Mouse (Mus musculus): ENCODE data around the gene Dolk.

DNA sequence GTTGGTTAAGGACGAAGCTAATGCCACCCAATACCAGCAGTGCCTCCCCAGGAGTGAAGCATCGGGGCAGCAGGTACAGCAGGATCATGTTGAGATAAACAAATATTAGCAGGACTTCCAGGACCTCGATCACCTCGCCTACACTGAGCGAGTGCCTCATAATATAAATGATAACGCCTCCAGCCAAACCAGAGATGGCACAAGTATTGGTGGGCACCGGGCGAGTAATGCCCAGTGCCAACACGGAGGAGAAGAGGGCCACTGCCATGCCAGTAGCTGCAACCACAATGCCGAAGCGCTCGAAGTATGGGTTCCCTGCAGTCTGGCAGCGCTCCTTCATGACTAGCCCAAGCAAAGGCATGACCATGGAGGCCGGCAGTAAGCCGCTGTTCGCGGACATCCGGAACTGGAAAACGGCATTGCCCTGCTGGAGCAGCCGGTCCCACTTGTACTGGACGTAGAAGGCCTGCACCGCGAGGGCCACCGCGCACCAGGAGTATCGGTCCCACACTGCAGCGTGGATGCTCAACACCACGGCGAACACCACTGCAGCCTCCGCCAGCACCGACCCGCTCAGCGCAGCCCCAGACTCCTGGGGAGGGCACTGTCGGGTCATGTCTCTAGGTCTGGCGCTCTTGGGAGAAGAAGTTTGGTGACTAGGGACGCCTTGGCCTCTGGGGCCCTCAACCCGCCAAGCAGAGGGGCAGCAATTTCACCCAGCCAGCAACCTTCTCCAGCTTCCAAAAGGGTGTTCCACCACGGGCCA lies 535 bp downstream of the Dolk start:
- TF ChIP-seq BHLHE40 (IDR thresholded peaks at IDR 0.05; ENCODE audit: borderline replicate concordance, low read depth, low read length), result no peak
- TF ChIP-seq CTCF (IDR thresholded peaks at IDR 0.05 in 2 of 3, conservative IDR thresholded peaks at IDR 0.05 in 1 of 3; ENCODE audit: control insufficient read depth in 1 of 3, insufficient read depth in 1 of 3, low read depth in 2 of 3, low read length in 3 of 3, poor library complexity in 1 of 3, severe bottlenecking in 1 of 3), result no peak
- TF ChIP-seq ZKSCAN1 (IDR thresholded peaks at IDR 0.05; ENCODE audit: low read depth, low read length), result no peak
- no peak for TF ChIP-seq EP300 (IDR thresholded peaks at IDR 0.05; ENCODE audit: low read depth in 1 of 2, low read length in 2 of 2)
- no peak for TF ChIP-seq POLR2AphosphoS5 (IDR thresholded peaks at IDR 0.05; ENCODE audit: borderline replicate concordance, low read depth, low read length)
- no peak for TF ChIP-seq POLR2A (IDR thresholded peaks at IDR 0.05; ENCODE audit: control insufficient read depth in 1 of 2, insufficient read depth in 1 of 2, low read depth in 1 of 2, low read length in 2 of 2, poor library complexity in 1 of 2)
- TF ChIP-seq GABPA (IDR thresholded peaks at IDR 0.05; ENCODE audit: low read depth, low read length), result no peak
- no peak for TF ChIP-seq E2F4 (IDR thresholded peaks at IDR 0.05; ENCODE audit: borderline replicate concordance, low read depth, low read length)
